Mouse (Mus musculus): ENCODE results near the gene Tgfb3. TPM values are rescaled to one million over a fixed set of nuclear protein-coding genes. Genes with fewer than 3 reads are reported as not detected.

The Tgfb3 gene
- polyA plus RNA-seq, 1 experiment from 2014 or later = 2.4 TPM

DNA sequence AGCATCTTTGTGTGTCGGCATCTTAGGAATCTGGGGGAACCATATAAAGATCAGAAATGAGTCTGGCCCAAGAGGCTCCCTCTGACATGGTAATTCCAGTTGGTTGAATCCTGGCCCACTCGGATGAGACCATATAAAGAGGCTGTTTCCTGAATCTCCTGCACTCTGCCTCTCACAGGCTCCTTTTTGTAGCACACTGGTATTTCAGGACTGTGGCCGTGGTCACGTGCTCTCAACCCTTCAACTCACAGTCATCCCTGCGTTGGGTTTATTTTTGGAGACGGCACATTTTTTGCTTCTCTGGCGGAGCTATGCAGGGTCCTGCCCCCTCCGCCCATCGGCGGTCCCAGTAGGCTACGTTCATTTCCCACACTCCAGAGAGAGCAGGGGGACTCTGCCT lies 25.5 kb upstream of the Tgfb3 start:
- no peak for ATAC-seq (ENCODE audit: low read depth)
- H3K36me3 ChIP-seq (ENCODE audit: control insufficient read depth, insufficient read depth) = no peaks in the 10 kb centered on the region
- H3K4me2 ChIP-seq (ENCODE audit: low read depth, low read length) = no peak overlapping the region
- no peaks in the 10 kb centered on the region for H3K9me3 ChIP-seq (replicated peaks; ENCODE audit: control insufficient read depth, low read length)
- no peak overlapping the region for H3K27ac ChIP-seq (ENCODE audit: low read length)
- H3K9ac ChIP-seq (ENCODE audit: low read depth, low read length) = no peak overlapping the region
- H3K4me1 ChIP-seq (ENCODE audit: control insufficient read depth, low read depth, low read length) = no peaks in the 10 kb centered on the region
- 64% methylated on average over 11 of the region's 11 CpGs for WGBS (ENCODE audit: insufficient replicate concordance)
- no peak overlapping the region for H3K4me3 ChIP-seq (ENCODE audit: low read depth, low read length)
- no peaks in the 10 kb centered on the region for H3K27me3 ChIP-seq (ENCODE audit: control insufficient read depth, insufficient read depth, low read depth, low read length)

GRCm38 (mm10) chr12:86103852-86104251 lies 25.0 kb upstream of the Tgfb3 start:
- H3K4me2 ChIP-seq (ENCODE audit: low read depth, low read length) = no peak overlapping the region
- H3K9ac ChIP-seq (ENCODE audit: low read depth, low read length) = no peak overlapping the region
- H3K27me3 ChIP-seq (ENCODE audit: control insufficient read depth, insufficient read depth, low read depth, low read length) = no peaks in the 10 kb centered on the region
- no peaks in the 10 kb centered on the region for H3K4me1 ChIP-seq (ENCODE audit: control insufficient read depth, low read depth, low read length)
- no peak for ATAC-seq (ENCODE audit: low read depth)
- H3K27ac ChIP-seq (ENCODE audit: low read length) = no peak overlapping the region
- H3K4me3 ChIP-seq (ENCODE audit: low read depth, low read length) = no peak overlapping the region
- no peaks in the 10 kb centered on the region for H3K36me3 ChIP-seq (ENCODE audit: control insufficient read depth, insufficient read depth)
- 41% methylated on average over 8 of the region's 8 CpGs for WGBS (ENCODE audit: insufficient replicate concordance)
- no peaks in the 10 kb centered on the region for H3K9me3 ChIP-seq (replicated peaks; ENCODE audit: control insufficient read depth, low read length)

- no peaks in the 10 kb centered on the region for H3K36me3 ChIP-seq (ENCODE audit: control insufficient read depth, insufficient read depth)
- no peak overlapping the region for H3K4me2 ChIP-seq (ENCODE audit: low read depth, low read length)
- H3K9me3 ChIP-seq (replicated peaks; ENCODE audit: control insufficient read depth, low read length) = no peaks in the 10 kb centered on the region
- no peak overlapping the region for H3K4me3 ChIP-seq (ENCODE audit: low read depth, low read length)
- no peaks in the 10 kb centered on the region for H3K27me3 ChIP-seq (ENCODE audit: control insufficient read depth, insufficient read depth, low read depth, low read length)
- no peak for ATAC-seq (ENCODE audit: low read depth)
- WGBS (ENCODE audit: insufficient replicate concordance) = 67% methylated on average over 11 of the region's 11 CpGs
- no peaks in the 10 kb centered on the region for H3K4me1 ChIP-seq (ENCODE audit: control insufficient read depth, low read depth, low read length)
- H3K27ac ChIP-seq (ENCODE audit: low read length) = no peak overlapping the region
- H3K9ac ChIP-seq (ENCODE audit: low read depth, low read length) = no peak overlapping the region
These were observed 24.6 kb upstream of the Tgfb3 start for GRCm38 (mm10) chr12:86103391-86103790.

DNA sequence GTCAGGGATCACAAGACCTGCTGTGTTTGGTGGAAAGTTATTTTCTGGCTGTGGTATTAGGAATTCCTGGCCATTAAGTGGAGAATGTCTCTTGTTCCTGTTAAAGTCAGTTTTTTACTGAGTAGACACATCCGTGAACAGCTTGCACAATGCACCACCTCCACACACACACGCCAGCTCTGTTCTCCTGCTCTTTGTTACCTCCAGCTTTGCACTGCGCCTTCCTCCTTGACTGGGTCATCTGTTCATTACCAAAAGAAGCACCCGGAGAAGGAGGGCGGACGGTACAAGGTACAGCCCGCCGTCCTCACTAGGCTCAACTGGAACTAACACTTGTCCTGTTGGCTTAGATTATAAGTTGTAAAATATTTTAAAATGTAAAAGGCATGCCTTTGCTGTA lies 23.8 kb upstream of the Tgfb3 start:
- no peaks in the 10 kb centered on the region for H3K9me3 ChIP-seq (replicated peaks; ENCODE audit: control insufficient read depth, low read length)
- no peak overlapping the region for H3K4me3 ChIP-seq (ENCODE audit: low read depth, low read length)
- no peak overlapping the region for H3K4me2 ChIP-seq (ENCODE audit: low read depth, low read length)
- H3K4me1 ChIP-seq (ENCODE audit: control insufficient read depth, low read depth, low read length) = no peaks in the 10 kb centered on the region
- 76% methylated on average over 8 of the region's 8 CpGs for WGBS (ENCODE audit: insufficient replicate concordance)
- H3K9ac ChIP-seq (ENCODE audit: low read depth, low read length) = no peak overlapping the region
- H3K36me3 ChIP-seq (ENCODE audit: control insufficient read depth, insufficient read depth) = no peaks in the 10 kb centered on the region
- H3K27me3 ChIP-seq (ENCODE audit: control insufficient read depth, insufficient read depth, low read depth, low read length) = no peaks in the 10 kb centered on the region
- ATAC-seq (ENCODE audit: low read depth) = no peak
- H3K27ac ChIP-seq (ENCODE audit: low read length) = no peak overlapping the region

- Histone ChIP-seq H3K9me3 (replicated peaks; ENCODE audit: control insufficient read depth, low read length) (no peaks in the 10 kb centered on the region), H3K4me2 (ENCODE audit: low read depth, low read length) (no peak overlapping the region), H3K36me3 (ENCODE audit: control insufficient read depth, insufficient read depth) (no peaks in the 10 kb centered on the region), H3K27me3 (ENCODE audit: control insufficient read depth, insufficient read depth, low read depth, low read length) (no peaks in the 10 kb centered on the region), H3K4me3 (ENCODE audit: low read depth, low read length) (no peak overlapping the region), H3K9ac (ENCODE audit: low read depth, low read length) (no peak overlapping the region), H3K4me1 (ENCODE audit: control insufficient read depth, low read depth, low read length) (no peaks in the 10 kb centered on the region), H3K27ac (ENCODE audit: low read length) (no peak overlapping the region)
- no peak for ATAC-seq (ENCODE audit: low read depth)
- WGBS (ENCODE audit: insufficient replicate concordance) = 66% methylated on average over 3 of the region's 3 CpGs
These were observed 21.9 kb upstream of the Tgfb3 start for GRCm38 (mm10) chr12:86100711-86101110.

- no peaks in the 10 kb centered on the region for H3K9me3 ChIP-seq (replicated peaks; ENCODE audit: control insufficient read depth, low read length)
- H3K27ac ChIP-seq (ENCODE audit: low read length) = no peak overlapping the region
- WGBS (ENCODE audit: insufficient replicate concordance) = 73% methylated on average over 11 of the region's 11 CpGs
- H3K36me3 ChIP-seq (ENCODE audit: control insufficient read depth, insufficient read depth) = no peaks in the 10 kb centered on the region
- no peak overlapping the region for H3K9ac ChIP-seq (ENCODE audit: low read depth, low read length)
- H3K4me3 ChIP-seq (ENCODE audit: low read depth, low read length) = no peak overlapping the region
- no peaks in the 10 kb centered on the region for H3K27me3 ChIP-seq (ENCODE audit: control insufficient read depth, insufficient read depth, low read depth, low read length)
- H3K4me2 ChIP-seq (ENCODE audit: low read depth, low read length) = no peak overlapping the region
- H3K4me1 ChIP-seq (ENCODE audit: control insufficient read depth, low read depth, low read length) = no peaks in the 10 kb centered on the region
- no peak for ATAC-seq (ENCODE audit: low read depth)
These were observed 18.9 kb upstream of the Tgfb3 start for GRCm38 (mm10) chr12:86097781-86098180.

DNA sequence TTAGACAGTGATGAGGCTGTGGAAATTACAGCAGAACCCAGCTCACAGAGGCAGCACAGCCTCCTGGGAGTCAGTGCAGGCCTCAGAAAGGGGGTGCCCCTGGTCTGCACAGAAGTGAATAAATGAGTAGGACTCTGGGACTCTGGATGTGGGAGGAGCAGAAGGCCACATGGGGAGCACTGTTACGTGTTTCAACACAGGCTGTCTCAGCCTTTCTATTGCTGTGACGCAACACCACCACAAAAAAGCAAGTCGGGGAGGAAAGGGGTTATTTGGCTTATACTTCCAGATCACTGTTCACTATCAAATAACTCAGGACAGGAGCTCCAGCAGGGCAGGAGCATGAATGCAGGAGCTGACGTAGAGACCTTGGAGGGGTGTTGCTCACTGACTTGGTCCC lies 17.0 kb upstream of the Tgfb3 start:
- WGBS (ENCODE audit: insufficient replicate concordance) = 50% methylated on average over 4 of the region's 4 CpGs
- no peaks in the 10 kb centered on the region for H3K9me3 ChIP-seq (replicated peaks; ENCODE audit: control insufficient read depth, low read length)
- no peak overlapping the region for H3K27ac ChIP-seq (ENCODE audit: low read length)
- no peak for ATAC-seq (ENCODE audit: low read depth)
- no peak overlapping the region for H3K9ac ChIP-seq (ENCODE audit: low read depth, low read length)
- H3K4me1 ChIP-seq (ENCODE audit: control insufficient read depth, low read depth, low read length) = no peaks in the 10 kb centered on the region
- H3K4me2 ChIP-seq (ENCODE audit: low read depth, low read length) = no peak overlapping the region
- no peaks in the 10 kb centered on the region for H3K27me3 ChIP-seq (ENCODE audit: control insufficient read depth, insufficient read depth, low read depth, low read length)
- H3K4me3 ChIP-seq (ENCODE audit: low read depth, low read length) = no peak overlapping the region
- no peaks in the 10 kb centered on the region for H3K36me3 ChIP-seq (ENCODE audit: control insufficient read depth, insufficient read depth)

- 68% methylated on average over 4 of the region's 4 CpGs for WGBS (ENCODE audit: insufficient replicate concordance)
- no peaks in the 10 kb centered on the region for H3K4me1 ChIP-seq (ENCODE audit: control insufficient read depth, low read depth, low read length)
- H3K4me3 ChIP-seq (ENCODE audit: low read depth, low read length) = no peak overlapping the region
- no peaks in the 10 kb centered on the region for H3K9me3 ChIP-seq (replicated peaks; ENCODE audit: control insufficient read depth, low read length)
- no peak overlapping the region for H3K9ac ChIP-seq (ENCODE audit: low read depth, low read length)
- no peak overlapping the region for H3K27ac ChIP-seq (ENCODE audit: low read length)
- ATAC-seq (ENCODE audit: low read depth) = no peak
- no peaks in the 10 kb centered on the region for H3K36me3 ChIP-seq (ENCODE audit: control insufficient read depth, insufficient read depth)
- no peaks in the 10 kb centered on the region for H3K27me3 ChIP-seq (ENCODE audit: control insufficient read depth, insufficient read depth, low read depth, low read length)
- H3K4me2 ChIP-seq (ENCODE audit: low read depth, low read length) = no peak overlapping the region
These were observed 15.2 kb upstream of the Tgfb3 start for GRCm38 (mm10) chr12:86094075-86094474.

- Histone ChIP-seq H3K36me3 (ENCODE audit: control insufficient read depth, insufficient read depth) (no peaks in the 10 kb centered on the region), H3K4me1 (ENCODE audit: control insufficient read depth, low read depth, low read length) (no peaks in the 10 kb centered on the region), H3K4me2 (ENCODE audit: low read depth, low read length) (no peak overlapping the region), H3K27me3 (ENCODE audit: control insufficient read depth, insufficient read depth, low read depth, low read length) (no peaks in the 10 kb centered on the region), H3K27ac (ENCODE audit: low read length) (no peak overlapping the region), H3K9me3 (replicated peaks; ENCODE audit: control insufficient read depth, low read length) (no peaks in the 10 kb centered on the region), H3K4me3 (ENCODE audit: low read depth, low read length) (no peak overlapping the region), H3K9ac (ENCODE audit: low read depth, low read length) (no peak overlapping the region)
- WGBS (ENCODE audit: insufficient replicate concordance) = 55% methylated on average over 18 of the region's 18 CpGs
- no peak for ATAC-seq (ENCODE audit: low read depth)
These were observed 12.8 kb upstream of the Tgfb3 start for GRCm38 (mm10) chr12:86091601-86092132.
